Mouse (Mus musculus) testis, postnatal 10 days (tissue): ENCODE data around the gene Rps23.

Source experiments
- DNase-seq: peaks from one replicate; pipeline ENCODE4 v3.0.0; 2021; ENCODE audit warnings: low spot score

Rps23 gene

DNA sequence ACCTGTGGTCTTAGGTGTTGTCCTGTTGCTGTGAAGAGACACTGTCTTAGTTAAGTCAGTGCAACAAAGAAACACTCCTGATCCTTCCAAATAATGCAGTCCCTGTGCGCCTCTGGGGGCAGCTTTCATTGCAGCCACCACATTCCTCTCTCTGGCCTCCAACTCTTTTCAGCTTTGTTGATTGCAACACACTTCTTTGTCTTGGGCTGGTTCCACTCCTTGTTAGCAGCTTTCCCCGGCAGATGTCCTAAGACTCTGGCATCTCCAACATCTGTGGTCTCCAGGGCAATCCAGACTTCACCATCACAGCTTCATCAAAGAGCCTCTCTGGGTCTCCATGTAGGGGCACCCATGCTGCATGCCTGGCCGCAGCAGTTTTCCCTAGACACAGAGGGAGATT lies 10.5 kb downstream of the Rps23 start:
- no peak for DNase-seq

- DNase-seq = no peak
Measured at GRCm38 (mm10) chr13:90935852-90936251, 13.1 kb downstream of the Rps23 start.

DNA sequence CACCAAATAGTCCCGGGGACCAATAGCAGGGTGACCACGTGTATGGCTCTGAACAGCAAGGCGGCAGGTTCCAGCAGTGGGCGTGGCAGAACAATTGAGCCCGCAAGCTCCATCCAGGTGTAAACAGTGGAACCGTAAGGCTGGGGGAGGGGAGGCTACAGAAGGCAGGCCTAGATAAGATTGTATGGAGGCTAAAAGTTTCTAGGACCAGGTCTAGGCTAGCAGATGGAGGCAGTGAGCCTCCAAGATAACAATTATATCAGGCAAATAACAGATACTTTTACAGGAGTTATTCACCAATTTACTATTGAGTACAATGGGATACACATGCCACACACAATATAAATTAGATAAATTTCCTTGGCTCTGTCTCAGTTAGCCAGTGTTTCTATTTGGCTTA lies 16.4 kb downstream of the Rps23 start:
- no peak for DNase-seq

DNA sequence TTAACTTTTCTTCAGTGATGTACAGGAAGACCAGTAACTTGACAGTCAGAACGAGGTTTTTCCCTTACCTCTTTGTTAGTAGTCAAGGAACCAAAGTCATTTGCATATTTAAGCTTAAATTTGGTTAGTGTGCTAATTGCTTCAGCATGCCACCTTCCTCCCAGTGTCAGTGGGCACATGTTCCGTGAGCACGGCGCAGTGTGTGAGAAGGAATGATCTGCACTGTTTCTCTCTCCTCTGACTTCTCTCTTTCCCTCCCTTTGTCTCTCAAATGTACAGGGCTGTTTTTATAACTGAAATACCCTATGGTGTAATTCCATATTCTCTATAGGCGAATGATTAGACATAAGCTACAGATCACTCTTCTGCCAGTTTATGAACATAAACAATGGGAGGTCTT lies 16.8 kb downstream of the Rps23 start:
- no peak for DNase-seq

GRCm38 (mm10) chr13:90958894-90959293 lies 36.1 kb downstream of the Rps23 start:
- DNase-seq = no peak

DNA sequence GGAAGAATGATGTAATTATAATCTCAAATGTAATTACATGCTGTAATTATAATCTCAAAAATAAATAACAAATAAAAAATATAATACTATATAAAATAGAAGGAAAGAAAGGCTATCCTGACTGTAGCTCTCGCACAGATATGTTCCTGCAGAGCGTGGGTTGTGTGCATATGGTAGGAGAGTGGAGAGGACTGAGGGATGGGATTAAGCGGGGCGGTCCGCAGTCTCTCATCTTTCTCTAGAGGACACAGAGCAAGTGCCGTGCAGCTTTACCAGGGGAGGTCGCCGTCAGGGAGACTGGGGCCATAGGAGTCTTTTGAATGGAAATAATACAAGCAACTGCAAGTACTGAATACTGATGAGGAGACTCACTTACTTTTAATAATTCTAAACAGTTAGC lies 37.8 kb downstream of the Rps23 start:
- no peak for DNase-seq

DNA sequence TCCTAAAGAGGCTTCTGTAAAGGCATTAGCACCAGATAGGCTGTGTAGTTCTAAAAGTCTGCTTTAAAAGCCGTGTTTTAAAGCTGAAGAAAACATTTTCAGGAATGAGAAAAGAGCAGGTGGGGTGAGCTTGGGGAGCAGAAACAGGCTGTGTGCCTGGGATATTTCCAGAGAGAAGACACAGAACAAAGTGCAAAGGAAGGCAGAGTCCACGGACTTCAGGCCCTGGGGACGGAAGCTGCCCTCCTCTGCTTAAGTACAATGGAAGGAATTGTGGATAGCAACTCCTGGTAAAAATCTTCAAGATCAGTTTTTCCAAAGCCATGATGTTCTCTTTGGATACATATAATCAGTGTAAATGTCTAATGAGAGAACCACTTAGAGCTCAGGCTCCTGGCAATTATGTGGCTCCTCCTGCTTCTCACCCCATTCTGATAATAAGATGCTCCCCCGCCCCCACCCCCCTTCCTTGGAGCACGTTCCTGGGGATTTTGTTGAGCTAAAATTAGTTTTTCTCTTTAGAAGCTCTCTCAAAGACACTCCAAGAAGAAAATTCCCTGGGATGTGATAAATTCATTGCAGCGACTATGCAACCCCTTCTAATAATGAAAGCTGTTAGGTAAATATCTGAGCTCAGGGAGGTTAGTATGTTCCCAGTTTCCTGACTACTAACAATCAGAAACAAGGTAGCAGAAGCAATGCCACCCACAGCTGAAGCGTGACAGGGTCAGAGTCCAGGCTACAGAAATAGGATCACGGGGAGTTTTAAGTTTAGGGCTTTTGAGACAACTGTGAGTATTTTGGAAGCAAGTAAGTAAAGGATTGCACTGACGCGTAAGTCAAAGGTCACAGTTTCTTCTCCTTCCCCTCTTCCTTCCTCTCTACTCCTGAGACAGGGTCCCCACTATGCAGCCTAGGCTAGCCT lies 40.3 kb downstream of the Rps23 start:
- DNase-seq = peak; percentile 57

DNA sequence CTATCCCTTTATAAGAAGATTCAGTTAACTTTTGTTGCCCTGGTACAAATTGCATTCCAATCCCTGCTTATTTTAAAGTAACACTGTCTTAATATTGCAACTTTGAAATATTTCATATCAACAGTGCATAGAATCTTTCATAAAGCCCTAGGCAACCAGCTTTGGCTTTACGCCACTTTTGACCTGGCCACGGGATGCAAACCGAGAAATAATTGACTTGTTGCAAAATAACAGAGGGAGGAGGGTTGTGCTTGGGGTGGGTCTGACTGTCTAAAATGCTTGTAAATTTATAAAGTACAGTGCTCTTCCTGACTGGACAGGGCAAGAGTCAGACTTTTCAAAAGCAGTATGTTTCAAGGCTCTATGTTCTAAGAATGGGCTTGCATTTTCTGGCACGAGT lies 41.8 kb downstream of the Rps23 start:
- peak; percentile 55 for DNase-seq

GRCm38 (mm10) chr13:90965996-90966395 lies 43.2 kb downstream of the Rps23 start:
- no peak for DNase-seq

DNA sequence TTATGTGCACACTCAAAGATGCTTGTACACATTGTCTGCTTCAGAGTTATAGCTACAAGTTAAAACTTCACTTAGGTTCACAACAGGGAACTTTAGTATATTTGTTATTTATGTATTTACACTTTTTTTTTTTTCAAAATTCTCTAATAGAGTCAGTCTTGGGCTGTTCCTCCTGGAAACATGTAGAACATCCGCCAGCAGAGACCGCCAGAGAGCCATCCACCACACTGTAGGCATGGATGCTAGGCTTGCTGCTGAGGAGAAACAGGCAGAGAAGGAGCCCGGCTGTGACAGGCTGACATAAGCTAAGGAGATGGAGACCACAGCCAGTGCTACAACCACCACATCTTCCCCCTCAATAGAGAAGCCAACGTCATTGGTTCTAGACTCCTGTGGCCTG lies 44.7 kb downstream of the Rps23 start:
- DNase-seq = peak; percentile 91

DNA sequence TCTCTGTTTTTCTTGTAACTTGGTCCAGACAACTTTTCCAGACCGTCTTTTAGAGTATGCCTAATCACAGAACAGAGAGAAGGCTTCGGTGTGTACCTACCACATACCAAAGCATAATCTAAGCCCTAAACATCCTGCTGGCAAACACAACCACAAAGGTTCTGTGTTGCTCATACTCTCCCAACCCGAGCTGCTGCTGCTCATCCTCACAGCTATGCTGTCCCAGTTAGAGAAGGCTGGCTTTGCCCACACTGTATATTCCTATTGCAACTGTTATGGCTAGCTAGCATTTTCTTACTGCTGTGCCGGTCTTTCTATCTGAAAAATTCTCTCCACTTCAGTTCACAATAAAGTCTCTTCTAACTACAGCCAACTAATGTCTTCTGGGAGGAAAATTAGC lies 46.2 kb downstream of the Rps23 start:
- DNase-seq = no peak

DNA sequence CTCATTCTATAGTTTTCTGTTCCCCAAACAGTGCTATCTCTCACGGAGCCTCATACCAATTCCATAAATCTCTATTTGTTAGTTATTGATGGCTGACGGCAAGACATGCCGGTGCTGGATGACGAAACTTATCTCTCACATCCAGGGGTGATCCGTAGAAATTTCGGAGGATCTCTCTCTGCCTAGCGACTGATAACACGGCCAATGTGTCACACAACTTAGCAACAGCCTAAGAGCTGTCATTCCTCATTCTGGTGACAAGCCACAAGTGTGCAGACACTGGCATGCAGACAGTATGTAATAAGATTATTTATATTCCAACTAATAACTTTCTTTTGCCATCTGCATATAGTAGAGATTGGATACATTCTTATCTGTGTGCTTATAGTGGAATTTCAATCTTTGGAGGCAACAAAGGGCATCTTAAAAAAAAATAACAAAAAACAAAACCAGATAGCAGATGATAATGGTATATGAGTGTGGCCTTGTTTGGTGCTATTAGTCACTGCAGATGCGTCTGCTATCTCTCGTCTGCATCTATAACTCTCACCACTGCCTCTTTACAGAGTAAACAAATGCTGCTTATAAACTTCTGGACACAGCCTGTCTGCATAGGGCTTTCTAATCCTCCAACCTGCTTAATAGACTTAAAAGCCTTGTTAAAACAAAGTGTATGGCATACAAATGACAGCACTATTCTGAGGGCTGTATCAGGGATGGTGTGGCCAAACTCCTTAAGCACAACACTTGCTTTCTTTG lies 47.7 kb downstream of the Rps23 start:
- no peak for DNase-seq

GRCm38 (mm10) chr13:90973409-90973808 lies 50.7 kb downstream of the Rps23 start:
- no peak for DNase-seq
